Mouse (Mus musculus) erythroblast, embryonic 14.5 days (primary cell): ENCODE measurements at regions not wholly inside any gene's neighbourhood (a gene's known extent, or its start where the extent isn't known, plus 50 kb on each side); places are given as distances from the start of the nearest gene placed in this dataset.

Source experiments
- GATA1 ChIP-seq: IDR thresholded peaks from 2 replicates; pipeline ENCODE4 v1.6.1; 2012; ENCODE audit warnings: low read length, inconsistent platforms, mixed read lengths
- TAL1 ChIP-seq: IDR thresholded peaks from 3 replicates; pipeline ENCODE4 v1.6.1; 2012; ENCODE audit warnings: low read length, inconsistent platforms, mixed read lengths

- TF ChIP-seq GATA1 = no peak
- no peak for TF ChIP-seq TAL1
Observed at GRCm38 (mm10) chr6:51204306-51204705, 228.2 kb upstream of the Nfe2l3 start.
